Mouse (Mus musculus) heart, embryonic 10.5 days (tissue): ENCODE measurements around the gene Ift80. TPM values are rescaled to one million over a fixed set of nuclear protein-coding genes. Genes with fewer than 3 reads are reported as not detected.
"Not testable (repeated sequence)": the region's sequence is repeated elsewhere in the genome, so short reads cannot be mapped to it uniquely, and the experiment has no call there.

ENCODE experiments used
- DNase-seq: peaks from one replicate; pipeline ENCODE4 v3.0.0-alpha.2; 2017; ENCODE audit warnings: low spot score
- H3K27ac ChIP-seq: fragments of 300-500 bp; sonication (generic); 2 replicates; pipeline ENCODE4 v1.5.1; 2016; ENCODE audit warnings: mild to moderate bottlenecking
- H3K27me3 ChIP-seq: fragments of 300-500 bp; sonication (generic); 2 replicates; pipeline ENCODE4 v1.6.1; 2016; ENCODE audit warnings: mild to moderate bottlenecking; ENCODE audit not compliant: poor library complexity, insufficient read depth, severe bottlenecking
- H3K36me3 ChIP-seq: fragments of 300-500 bp; sonication (generic); 2 replicates; pipeline ENCODE4 v1.6.1; 2016; ENCODE audit warnings: mild to moderate bottlenecking, moderate library complexity
- H3K4me1 ChIP-seq: fragments of 300-500 bp; sonication (generic); 2 replicates; pipeline ENCODE4 v1.6.1; 2016; ENCODE audit warnings: mild to moderate bottlenecking
- H3K4me3 ChIP-seq: fragments of 300-500 bp; sonication (generic); 2 replicates; pipeline ENCODE4 v1.5.1; 2016; ENCODE audit warnings: mild to moderate bottlenecking, moderate library complexity
- H3K9me3 ChIP-seq: fragments of 300-500 bp; sonication (generic); 2 replicates; pipeline ENCODE4 v1.6.1; 2016; ENCODE audit warnings: mild to moderate bottlenecking, moderate library complexity
- WGBS: fragments of 180-500 bp; shearing (Covaris S2); methylation state at CpG from one replicate; pipeline ENCODE4 v1.1.7; 2016; 5-methylcytosine and 5-hydroxymethylcytosine counted together
- polyA plus RNA-seq: library from polyadenylated mRNA; unstranded; fragments of >200 nt; fragmentation: Nextera tagmentation; extraction: Ambion mirVana; gene quantifications from 2 replicates; pipeline ENCODE4 v1.2.1, GENCODE M21; 2016

The Ift80 gene
- polyA plus RNA-seq, 1 experiment from 2014 or later, result 9.6 TPM

DNA sequence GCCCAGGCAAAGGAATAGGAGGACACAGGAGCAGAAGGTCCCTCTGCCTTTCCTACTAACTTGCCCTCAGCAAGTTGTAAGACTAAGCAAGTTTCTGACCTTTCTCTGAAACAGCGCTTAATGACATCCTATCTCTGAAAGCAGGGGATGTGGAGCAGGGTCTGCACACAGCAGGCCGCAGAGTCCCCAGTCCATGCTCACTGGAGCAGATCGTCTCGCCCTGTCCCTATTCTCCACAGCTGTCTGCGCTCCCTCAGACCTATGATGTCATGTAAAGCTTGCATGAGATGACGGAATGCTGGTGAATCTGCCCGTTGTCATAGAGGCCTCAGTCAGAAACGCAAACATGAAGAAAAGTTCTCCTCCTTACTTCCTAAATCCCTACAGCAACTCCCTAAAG, 55.0 kb downstream of the Ift80 start:
- Histone ChIP-seq H3K36me3 (no peaks in the 10 kb centered on the region), H3K9me3 (no peaks in the 10 kb centered on the region)
- WGBS, result 81% methylated on average over 8 of the region's 8 CpGs

DNA sequence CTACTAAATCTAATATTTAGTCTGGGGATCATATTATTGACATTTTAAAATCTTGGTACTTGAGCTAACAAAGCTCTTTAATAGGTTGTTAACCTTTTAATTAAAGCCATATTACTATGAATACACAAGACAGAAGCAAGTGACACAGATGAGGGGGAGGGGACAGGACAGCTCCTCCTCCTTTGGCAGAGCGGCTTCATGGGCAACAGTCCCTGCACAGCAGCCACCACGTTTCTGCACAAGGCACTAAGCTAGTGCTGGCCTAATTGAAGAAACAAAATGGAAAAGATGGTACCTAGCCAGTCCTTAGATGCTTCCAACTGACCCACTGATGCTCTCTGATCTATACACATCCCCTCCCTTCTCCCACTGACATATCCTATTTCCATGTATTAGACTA, 55.5 kb downstream of the Ift80 start:
- no peaks in the 10 kb centered on the region for H3K36me3 ChIP-seq
- no peaks in the 10 kb centered on the region for H3K4me1 ChIP-seq
- no peak for DNase-seq
- no peak overlapping the region for H3K27ac ChIP-seq
- WGBS, result 67% methylated on average over 2 of the region's 2 CpGs
- H3K27me3 ChIP-seq, result no peaks in the 10 kb centered on the region
- H3K9me3 ChIP-seq, result no peaks in the 10 kb centered on the region
- no peak overlapping the region for H3K4me3 ChIP-seq

More for the DNA sequence above, 55.0 kb downstream of the Ift80 start:
- Histone ChIP-seq H3K4me1 (no peaks in the 10 kb centered on the region), H3K27me3 (no peaks in the 10 kb centered on the region), H3K27ac (no peak overlapping the region), H3K4me3 (no peak overlapping the region)
- no peak for DNase-seq

DNA sequence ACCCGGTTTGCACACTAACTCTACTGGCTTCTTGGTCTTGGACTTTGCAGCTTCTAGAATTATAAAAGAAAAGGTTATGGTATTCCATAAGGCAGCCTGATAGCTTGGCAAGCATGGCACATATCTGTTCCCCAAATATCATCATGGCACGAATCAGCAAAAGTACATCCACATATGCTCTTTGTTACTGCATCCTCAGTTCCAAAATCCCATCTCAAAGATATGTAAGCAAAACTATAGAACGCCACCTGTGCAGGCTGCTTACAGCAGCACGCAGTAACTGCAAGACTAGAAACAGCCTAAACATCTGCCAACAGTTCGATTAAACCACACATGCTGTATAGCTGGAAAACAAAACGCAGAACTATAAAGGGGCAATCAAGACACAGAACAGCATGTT, 62.5 kb downstream of the Ift80 start:
- Histone ChIP-seq H3K4me1 (no peaks in the 10 kb centered on the region; the same call in 1 of the 2 replicates), H3K4me3 (no peak overlapping the region), H3K36me3 (0 out of 2 replicates have a peak, but pooled peaks cover 3% of the 10 kb centered on the region), H3K9me3 (no peaks in the 10 kb centered on the region), H3K27ac (no peak overlapping the region), H3K27me3 (no peaks in the 10 kb centered on the region)
- no peak for DNase-seq
- WGBS, result 86% methylated on average over 6 of the region's 6 CpGs

DNA sequence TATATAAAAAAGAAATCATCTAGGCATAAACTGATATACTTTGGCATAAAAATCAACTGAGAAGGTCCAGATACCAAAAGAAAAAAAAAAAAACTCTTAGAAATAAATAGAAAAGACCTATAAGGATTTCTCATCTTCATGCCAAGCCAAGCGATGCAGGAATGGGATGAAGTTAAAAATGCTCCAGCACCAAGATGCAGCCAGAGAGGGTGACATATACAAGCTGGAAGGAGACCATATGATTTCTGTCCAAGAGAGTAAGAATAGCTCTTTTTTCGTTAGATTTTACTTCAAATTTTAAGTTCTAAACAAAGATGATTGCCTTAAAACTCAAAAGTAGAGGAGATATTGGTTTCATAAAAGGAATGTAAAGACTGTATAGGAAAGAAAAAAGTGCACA, 64.1 kb downstream of the Ift80 start:
- DNase-seq, result no peak
- Histone ChIP-seq H3K27ac (no peak overlapping the region), H3K27me3 (no peaks in the 10 kb centered on the region), H3K36me3 (peaks cover 11% of the 10 kb centered on the region), H3K9me3 (no peaks in the 10 kb centered on the region), H3K4me3 (no peak overlapping the region), H3K4me1 (no peaks in the 10 kb centered on the region; the same call in 1 of the 2 replicates)
- 91% methylated on average over 2 of the region's 2 CpGs for WGBS

DNA sequence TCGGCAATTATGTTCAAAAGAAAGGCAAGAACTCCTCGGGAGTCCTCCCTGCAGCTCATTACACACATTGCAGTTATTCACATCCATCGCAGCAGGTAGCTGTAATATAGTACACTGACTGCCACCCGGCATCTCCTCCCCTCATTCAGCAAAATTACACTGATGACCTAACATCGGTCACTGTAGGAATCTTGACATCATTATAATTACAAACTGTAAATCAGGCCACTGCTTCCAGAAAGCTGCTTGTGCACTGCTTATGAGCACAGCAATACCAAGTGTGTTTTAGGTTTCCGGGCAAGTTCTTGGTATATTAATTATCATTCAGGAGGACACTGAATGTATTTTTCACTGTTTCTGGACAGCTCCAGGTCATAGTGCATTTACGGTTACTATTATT, 65.1 kb downstream of the Ift80 start:
- Histone ChIP-seq H3K4me3 (no peak overlapping the region), H3K36me3 (peaks cover 14% of the 10 kb centered on the region), H3K4me1 (no peaks in the 10 kb centered on the region; the same call in 1 of the 2 replicates), H3K27ac (no peak overlapping the region), H3K27me3 (no peaks in the 10 kb centered on the region), H3K9me3 (no peaks in the 10 kb centered on the region)
- no peak for DNase-seq
- WGBS, result 90% methylated on average over 7 of the region's 7 CpGs

DNA sequence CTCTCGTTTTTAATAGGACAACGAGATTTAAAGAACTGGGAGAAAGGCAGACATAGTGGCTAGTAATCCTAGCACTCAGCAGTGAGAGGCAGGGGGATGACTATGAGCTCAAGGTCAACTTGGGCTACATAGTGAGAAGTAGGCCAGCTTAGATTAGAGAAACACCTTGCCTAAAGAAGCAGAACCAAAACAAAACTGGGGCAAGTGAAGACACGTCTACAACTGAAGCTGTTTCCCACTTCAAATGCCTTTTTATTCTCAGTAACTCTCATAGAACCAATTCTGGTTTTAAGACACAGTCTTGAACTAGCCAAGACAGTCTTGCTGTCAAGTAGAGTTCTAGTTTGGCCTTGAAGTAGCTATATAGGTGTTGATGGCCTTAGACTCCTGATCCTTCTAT, 67.7 kb downstream of the Ift80 start:
- Histone ChIP-seq H3K9me3 (no peaks in the 10 kb centered on the region), H3K27ac (no peak overlapping the region), H3K36me3 (peaks cover 15% of the 10 kb centered on the region), H3K27me3 (no peaks in the 10 kb centered on the region), H3K4me3 (no peak overlapping the region), H3K4me1 (no peaks in the 10 kb centered on the region; the same call in 1 of the 2 replicates)
- no peak for DNase-seq
- WGBS, result 80% methylated on average over 3 of the region's 3 CpGs

DNA sequence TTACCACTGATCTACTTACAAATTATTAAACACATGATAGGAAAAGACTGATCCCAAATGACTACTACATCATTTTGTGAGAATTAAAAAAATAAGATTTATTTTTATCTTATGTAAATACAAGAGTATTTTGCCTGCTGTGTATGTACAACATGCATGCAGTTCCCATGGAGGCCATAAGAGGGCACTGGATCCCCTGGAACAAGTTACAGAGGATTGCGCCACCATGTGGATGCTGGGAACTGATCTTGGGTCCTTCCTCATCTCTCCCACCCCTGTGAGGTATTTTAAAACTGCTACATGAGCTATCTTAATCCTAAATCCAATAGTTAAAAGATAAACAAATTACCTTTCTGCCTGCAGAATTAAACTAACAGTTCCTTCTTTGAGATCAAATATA, 68.9 kb downstream of the Ift80 start:
- H3K4me1 ChIP-seq, result no peaks in the 10 kb centered on the region
- no peak for DNase-seq
- WGBS, result 86% methylated on average over 1 of the region's 1 CpGs

DNA sequence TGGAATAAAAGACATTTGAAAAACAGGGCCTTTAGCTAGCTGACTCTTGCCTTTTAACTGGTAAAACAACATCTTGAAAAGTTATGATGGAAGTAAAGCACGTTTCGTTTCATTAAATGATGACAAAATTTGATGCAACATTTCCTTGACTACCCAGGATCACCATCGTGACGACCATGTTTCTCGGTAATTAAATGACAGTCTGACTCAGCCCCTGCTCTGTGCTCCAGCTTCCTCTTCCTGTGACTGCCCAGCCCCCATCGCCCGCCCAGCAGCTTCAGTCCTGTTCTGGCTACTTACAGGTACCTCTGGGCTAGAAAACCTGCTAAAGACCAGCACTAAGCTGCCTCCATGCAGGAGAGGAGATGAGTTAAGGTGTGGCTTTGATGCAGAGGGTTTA, 70.1 kb downstream of the Ift80 start:
- H3K27ac ChIP-seq, result no peak overlapping the region
- H3K4me3 ChIP-seq, result no peak overlapping the region
- WGBS, result 86% methylated on average over 7 of the region's 7 CpGs
- H3K4me1 ChIP-seq, result no peaks in the 10 kb centered on the region
- peaks cover 18% of the 10 kb centered on the region for H3K36me3 ChIP-seq
- no peaks in the 10 kb centered on the region for H3K9me3 ChIP-seq
- DNase-seq, result no peak
- no peaks in the 10 kb centered on the region for H3K27me3 ChIP-seq

More for the DNA sequence above, 68.9 kb downstream of the Ift80 start:
- Histone ChIP-seq H3K27me3 (no peaks in the 10 kb centered on the region), H3K27ac (no peak overlapping the region), H3K9me3 (no peaks in the 10 kb centered on the region), H3K4me3 (no peak overlapping the region), H3K36me3 (peaks cover 15% of the 10 kb centered on the region)

DNA sequence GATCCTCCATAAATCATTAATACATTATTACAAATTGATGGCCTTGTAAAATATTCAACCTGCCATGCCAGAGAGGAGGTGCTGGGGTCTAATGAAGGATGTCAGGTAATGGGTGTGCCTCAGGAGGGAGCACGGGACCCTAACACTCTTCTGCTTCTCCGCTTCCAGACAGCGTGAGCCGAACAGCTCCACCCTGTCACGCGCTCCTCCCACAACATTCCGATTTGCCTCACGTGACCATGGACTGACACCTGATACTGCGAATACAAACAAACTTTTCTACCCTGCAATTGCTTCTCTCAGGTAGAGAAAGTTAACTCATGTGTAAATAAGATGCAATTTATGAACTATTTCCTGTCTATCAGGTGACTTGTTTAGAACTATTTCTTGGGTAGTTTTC, 75.8 kb downstream of the Ift80 start:
- 62% methylated on average over 9 of the region's 9 CpGs for WGBS
- Histone ChIP-seq H3K9me3 (no peaks in the 10 kb centered on the region), H3K27ac (no peak overlapping the region), H3K4me1 (0 out of 2 replicates have a peak, but pooled peaks cover 2% of the 10 kb centered on the region), H3K27me3 (no peaks in the 10 kb centered on the region), H3K4me3 (no peak overlapping the region), H3K36me3 (peaks cover 4% of the 10 kb centered on the region; the same call in 1 of the 2 replicates)
- DNase-seq, result no peak

DNA sequence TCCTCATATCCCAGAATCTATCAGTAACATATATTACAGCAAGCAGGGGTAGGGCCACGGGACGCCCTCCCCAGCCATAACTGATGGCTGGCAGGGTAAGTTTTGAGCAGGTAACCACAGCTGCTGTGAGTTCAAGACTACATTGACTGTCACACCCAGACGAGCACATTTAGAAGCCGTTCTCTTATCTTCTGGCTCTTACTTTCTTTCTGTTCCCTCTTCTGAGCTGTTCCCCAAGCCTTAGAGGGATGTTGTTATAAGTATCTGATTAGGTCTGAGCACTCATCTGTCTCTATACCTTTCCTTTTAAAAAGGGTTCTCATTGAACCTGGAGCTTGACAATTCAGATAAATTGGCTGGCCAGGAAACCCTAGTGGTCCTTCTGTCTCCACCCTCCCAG, 96.9 kb downstream of the Ift80 start:
- H3K4me3 ChIP-seq, result no peak overlapping the region
- no peaks in the 10 kb centered on the region for H3K4me1 ChIP-seq
- H3K27me3 ChIP-seq, result no peaks in the 10 kb centered on the region
- no peaks in the 10 kb centered on the region for H3K9me3 ChIP-seq
- 0 out of 2 replicates have a peak, but pooled peaks cover 3% of the 10 kb centered on the region for H3K36me3 ChIP-seq
- 80% methylated on average over 4 of the region's 4 CpGs for WGBS
- DNase-seq, result no peak
- H3K27ac ChIP-seq, result no peak overlapping the region

DNA sequence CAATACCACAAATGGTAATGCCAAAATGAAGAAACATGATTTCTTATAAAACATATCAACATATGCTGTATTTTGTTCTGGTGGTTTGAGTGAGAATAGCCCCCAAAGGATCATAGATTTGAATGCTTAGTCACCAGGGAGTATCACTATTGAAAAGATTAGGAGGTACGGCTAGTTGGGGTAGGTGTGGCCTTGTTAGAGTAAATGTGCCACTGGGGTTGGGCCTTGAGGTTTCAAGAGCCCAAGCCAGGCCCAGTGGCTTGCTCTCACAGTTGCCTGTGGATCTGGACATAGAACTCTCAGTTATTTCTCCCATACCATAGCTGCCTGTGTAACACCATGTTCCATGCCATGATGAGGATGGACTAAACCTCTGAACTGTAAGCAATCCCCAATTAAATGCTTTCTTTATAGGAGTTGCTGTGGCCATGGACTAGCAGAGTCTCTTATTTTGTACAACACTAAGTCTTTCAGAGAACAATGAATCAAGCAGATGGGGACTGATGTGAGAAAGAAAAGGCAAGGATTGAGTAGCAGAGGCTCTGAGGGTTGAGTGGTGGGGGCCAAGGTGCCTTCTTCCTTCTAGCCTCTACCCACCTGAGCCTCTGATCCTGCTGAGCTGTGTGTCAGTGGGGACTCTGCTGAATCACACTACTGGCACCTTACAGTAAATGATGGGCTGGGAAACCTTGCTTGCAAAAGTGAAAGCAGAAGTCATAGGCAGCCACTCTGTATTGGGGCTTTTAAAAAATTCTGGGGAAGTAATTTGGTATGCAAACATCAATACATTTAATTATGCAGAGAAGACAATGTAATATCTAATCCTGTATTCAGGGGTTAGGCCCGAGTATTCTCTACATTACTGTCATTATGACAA, 99.2 kb downstream of the Ift80 start:
- no peak for DNase-seq
- Histone ChIP-seq H3K27me3 (no peaks in the 10 kb centered on the region), H3K4me3 (no peak overlapping the region), H3K36me3 (0 out of 2 replicates have a peak, but pooled peaks cover 3% of the 10 kb centered on the region), H3K27ac (no peak overlapping the region), H3K9me3 (no peaks in the 10 kb centered on the region), H3K4me1 (no peaks in the 10 kb centered on the region)
- WGBS, result 79% methylated on average over 2 of the region's 2 CpGs

DNA sequence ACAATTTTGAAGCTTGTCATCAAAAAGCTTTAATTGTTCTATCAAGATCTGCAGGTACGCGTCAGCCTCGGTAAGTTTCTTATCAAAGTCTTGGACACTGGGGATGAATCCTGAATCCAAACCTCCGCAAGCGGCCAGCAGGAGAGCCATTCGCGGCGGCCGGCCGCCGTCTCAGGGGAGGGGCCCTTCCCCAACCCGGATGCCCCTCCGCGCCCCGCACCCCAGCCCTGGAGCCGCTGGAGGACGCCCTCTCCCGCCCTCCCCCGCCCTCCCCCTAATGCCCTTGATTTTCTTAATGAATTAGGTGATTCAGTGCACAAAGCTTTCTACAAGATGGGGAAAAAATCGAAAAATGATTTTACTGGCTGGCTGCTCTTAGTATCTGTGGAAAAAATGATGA, 101.7 kb downstream of the Ift80 start:
- not testable (repeated sequence) for H3K9me3 ChIP-seq, H3K36me3 ChIP-seq, H3K4me3 ChIP-seq, H3K27ac ChIP-seq, DNase-seq, H3K4me1 ChIP-seq, H3K27me3 ChIP-seq
- WGBS, result 83% methylated on average over 20 of the region's 20 CpGs

DNA sequence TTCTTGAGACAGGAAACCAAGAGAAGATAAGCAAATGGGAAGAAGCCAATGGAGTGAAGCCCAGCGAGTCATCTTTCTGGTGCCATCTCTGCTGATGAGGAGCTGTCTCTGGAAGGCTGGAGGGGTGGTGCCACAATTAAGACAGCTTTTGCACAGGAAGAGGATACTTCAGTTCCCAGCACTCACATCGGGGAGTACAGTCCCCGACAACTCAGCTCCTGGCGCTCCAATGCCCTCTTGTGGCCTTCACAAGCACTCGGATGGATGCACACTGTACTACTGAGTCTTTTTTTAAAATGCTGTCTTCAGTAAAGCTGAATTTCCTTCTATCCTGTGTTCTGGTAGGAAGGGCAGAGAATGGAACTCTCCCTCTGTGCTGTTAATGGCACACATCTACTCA, 107.2 kb downstream of the Ift80 start:
- DNase-seq, result no peak
- Histone ChIP-seq H3K27me3 (no peaks in the 10 kb centered on the region), H3K4me3 (no peak overlapping the region), H3K4me1 (0 out of 2 replicates have a peak, but pooled peaks cover 3% of the 10 kb centered on the region), H3K9me3 (no peaks in the 10 kb centered on the region), H3K36me3 (peaks cover 6% of the 10 kb centered on the region), H3K27ac (no peak overlapping the region)
- 82% methylated on average over 5 of the region's 5 CpGs for WGBS
